Mouse (Mus musculus) heart, adult 2 months (tissue): ENCODE results near the gene Rab11a. TPM values are rescaled to one million over a fixed set of nuclear protein-coding genes. Genes with fewer than 3 reads are reported as not detected.

Experiments
- DNase-seq, 2 experiments: peaks; one replicate each; pipeline ENCODE4 v3.0.0; 2021
- H3K27ac ChIP-seq: fragments of 200-600 bp; 2 replicates; pipeline ENCODE4 v1.8.1; 2022
- H3K27me3 ChIP-seq: fragments of 200-500 bp; 2 replicates; pipeline ENCODE4 v1.6.1; 2012; ENCODE audit warnings: mild to moderate bottlenecking, low read length, inconsistent platforms, mixed read lengths; ENCODE audit not compliant: control insufficient read depth, insufficient read depth
- H3K36me3 ChIP-seq: fragments of 200-500 bp; 2 replicates; pipeline ENCODE4 v1.6.1; 2012; ENCODE audit warnings: low read length, inconsistent platforms; ENCODE audit not compliant: control insufficient read depth, insufficient read depth
- H3K4me1 ChIP-seq: fragments of 200-500 bp; 2 replicates; pipeline ENCODE4 v1.6.1; 2011; ENCODE audit warnings: low read length; ENCODE audit not compliant: control insufficient read depth, insufficient read depth
- H3K4me3 ChIP-seq: fragments of 200-600 bp; 2 replicates; pipeline ENCODE4 v1.8.1; 2022
- H3K79me2 ChIP-seq: fragments of 200-500 bp; replicated peaks from 2 replicates; pipeline ENCODE4 v1.6.1; 2012; ENCODE audit warnings: mild to moderate bottlenecking, inconsistent platforms, low read length, moderate library complexity, mixed read lengths; ENCODE audit not compliant: control insufficient read depth, insufficient read depth
- H3K9ac ChIP-seq: fragments of 200-500 bp; 2 replicates; pipeline ENCODE4 v1.6.1; 2012; ENCODE audit warnings: low read depth, mild to moderate bottlenecking, control low read depth, inconsistent platforms, low read length, mixed read lengths
- CTCF ChIP-seq: fragments of 200-600 bp; IDR thresholded peaks from 2 replicates; pipeline ENCODE4 v1.8.1; 2022; ENCODE audit warnings: antibody characterized with exemption, mild to moderate bottlenecking, moderate library complexity
- EP300 ChIP-seq: fragments of 200-500 bp; IDR thresholded peaks from 2 replicates; pipeline ENCODE4 v1.6.1; 2011; ENCODE audit warnings: low read depth, low read length, control low read depth; ENCODE audit not compliant: insufficient read depth
- POLR2A ChIP-seq: fragments of 200-500 bp; IDR thresholded peaks from 2 replicates; pipeline ENCODE4 v1.6.1; 2011; ENCODE audit warnings: mild to moderate bottlenecking, low read depth, low read length, control low read depth; ENCODE audit not compliant: insufficient read depth
- WGBS: fragments of 180-500 bp; shearing (Covaris S2); methylation state at CpG from one replicate; pipeline ENCODE4 v1.1.7; 2018; 5-methylcytosine and 5-hydroxymethylcytosine counted together
- intact Hi-C: fragments of 180-260 bp; cut with DNase I; formaldehyde crosslinking; loops from one replicate; pipeline ENCODE4 v1.15.1; 2025
- polyA plus RNA-seq: library from polyadenylated mRNA; depleted of rRNA; stranded (reverse); fragments of >200 nt; gene quantifications from 2 replicates; pipeline ENCODE4 v1.2.3, GENCODE M21; 2012
- total RNA-seq, 2 experiments: library from RNA; stranded (reverse); gene quantifications; 2 replicates each; pipeline ENCODE4 v1.2.3; 2021

Rab11a gene
- total and polyA plus RNA-seq, 3 experiments = 79.0 to 162 (median 154) TPM

DNA sequence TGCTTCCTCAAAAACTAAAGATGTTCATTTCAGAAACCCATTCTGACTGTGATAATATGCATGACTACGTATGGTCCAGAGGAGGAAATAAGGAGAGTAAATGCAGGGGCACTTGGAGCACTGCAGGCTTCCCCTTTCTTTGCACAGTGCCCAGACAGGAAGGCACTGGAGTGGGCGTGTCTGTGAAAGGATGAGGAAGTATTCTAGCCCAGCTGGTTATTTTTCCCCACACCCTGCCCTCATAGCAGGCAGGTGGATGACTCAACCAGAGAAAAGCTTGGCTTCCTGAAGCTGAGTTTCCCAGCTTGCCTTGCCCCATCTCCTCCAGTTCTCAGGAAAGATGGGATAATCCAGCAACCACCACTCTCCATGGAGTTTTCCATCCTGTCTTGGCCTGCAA, 34.6 kb downstream of the Rab11a start:
- H3K27me3 ChIP-seq = no peaks in the 10 kb centered on the region
- peaks cover 12% of the 10 kb centered on the region for H3K4me1 ChIP-seq
- TF ChIP-seq CTCF = no peak
- TF ChIP-seq EP300 = no peak
- TF ChIP-seq POLR2A = no peak
- intact Hi-C loops = no loop called here
- H3K27ac ChIP-seq = no peak overlapping the region
- H3K4me3 ChIP-seq = no peak overlapping the region
- H3K9ac ChIP-seq = no peak overlapping the region
- H3K79me2 ChIP-seq = no peaks in the 10 kb centered on the region
- WGBS = 54% methylated on average over 2 of the region's 2 CpGs
- DNase-seq = peak; percentile 33 to 67
- H3K36me3 ChIP-seq = peaks cover 50% of the 10 kb centered on the region

DNA sequence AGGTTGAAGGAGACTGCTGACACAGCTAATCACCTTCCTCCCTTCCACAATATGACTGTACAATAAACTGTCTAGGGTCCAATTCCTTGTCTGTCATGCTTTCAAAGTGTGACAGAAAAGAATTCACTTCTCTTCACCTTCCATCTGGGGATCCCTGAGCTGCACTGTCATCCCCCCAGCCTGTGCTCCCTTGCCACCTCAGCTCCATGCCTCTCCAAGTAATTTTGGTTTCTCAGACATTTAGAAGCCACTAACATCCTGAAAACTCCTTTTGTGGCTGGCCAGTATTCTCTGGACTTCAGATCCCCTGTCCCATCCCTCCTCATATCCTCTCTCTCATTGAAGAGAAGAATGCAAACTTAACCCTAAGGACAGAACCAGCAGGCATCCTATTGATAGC, 35.2 kb downstream of the Rab11a start:
- Histone ChIP-seq H3K4me1 (peaks cover 12% of the 10 kb centered on the region), H3K79me2 (no peaks in the 10 kb centered on the region), H3K36me3 (peaks cover 45% of the 10 kb centered on the region), H3K9ac (no peak overlapping the region), H3K27me3 (no peaks in the 10 kb centered on the region), H3K27ac (no peak overlapping the region), H3K4me3 (no peak overlapping the region)
- DNase-seq = peak in 1 of 2 experiments; percentile 5
- TF ChIP-seq CTCF = no peak
- intact Hi-C loops = no loop called here

DNA sequence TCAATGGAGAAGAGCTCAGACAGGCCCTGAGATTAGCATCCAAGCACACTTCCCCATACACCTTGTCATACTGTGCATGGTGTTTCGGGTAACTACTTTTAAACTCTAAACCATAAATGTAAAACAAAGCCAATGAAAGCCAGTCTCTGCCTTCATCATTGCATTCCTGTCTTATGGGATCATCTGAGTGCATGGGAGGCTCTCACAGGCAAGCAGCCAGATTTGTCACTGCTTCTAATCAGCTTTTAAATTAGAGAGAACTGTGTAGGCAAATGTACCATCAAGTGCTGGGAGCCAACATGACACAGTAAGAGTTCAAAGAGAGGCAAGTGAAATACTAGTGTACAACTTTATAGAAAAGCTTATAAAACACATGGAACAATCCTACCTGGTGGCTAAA, 35.9 kb downstream of the Rab11a start:
- Histone ChIP-seq H3K36me3 (peaks cover 38% of the 10 kb centered on the region), H3K27me3 (no peaks in the 10 kb centered on the region), H3K79me2 (no peaks in the 10 kb centered on the region), H3K27ac (no peak overlapping the region), H3K9ac (no peak overlapping the region), H3K4me3 (no peak overlapping the region), H3K4me1 (peaks cover 12% of the 10 kb centered on the region)
- TF ChIP-seq EP300 (no peak), CTCF (no peak), POLR2A (no peak)
- intact Hi-C loops = no loop called here
- WGBS = 70% methylated on average over 1 of the region's 1 CpGs
- DNase-seq = peak in 1 of 2 experiments; percentile 14

DNA sequence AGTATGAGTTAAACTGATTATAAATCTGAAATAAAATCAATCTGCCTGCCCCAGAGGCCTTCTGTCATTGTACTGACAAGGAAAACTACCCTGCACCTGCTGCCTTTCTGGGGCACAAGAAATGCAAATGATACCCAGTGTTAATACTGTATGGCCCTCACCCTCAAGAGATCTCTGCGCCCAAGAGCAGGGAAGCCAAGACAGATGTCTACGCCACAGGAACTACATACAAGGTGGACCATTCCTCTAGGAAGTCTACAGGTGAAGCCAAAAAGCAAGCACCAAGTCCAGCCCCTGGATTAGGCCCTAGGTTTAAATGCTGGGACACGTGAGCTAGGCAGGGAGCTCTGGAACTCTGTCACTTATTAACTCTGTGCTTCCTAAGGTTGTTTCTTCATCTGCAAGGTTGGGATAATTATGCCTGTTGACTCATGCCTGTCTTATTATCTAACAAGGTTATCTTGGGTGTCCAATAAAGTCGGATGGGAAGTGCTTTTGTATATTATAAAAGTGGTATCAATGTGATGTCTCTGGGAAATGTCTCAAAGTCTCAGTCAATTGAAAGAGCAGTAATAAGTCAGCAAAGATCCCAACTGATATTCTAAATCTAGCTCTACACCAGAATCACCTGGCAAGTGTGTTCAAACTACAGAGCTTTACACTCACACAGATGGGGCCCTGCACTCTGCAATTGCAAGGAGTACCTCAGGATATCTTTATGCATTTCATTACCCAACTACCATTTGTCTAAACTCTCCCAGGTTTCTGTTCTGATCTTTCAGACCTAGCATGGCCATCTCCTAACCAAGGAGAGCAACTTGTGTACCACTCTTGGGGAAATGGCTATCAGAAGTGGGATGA, 36.9 kb downstream of the Rab11a start:
- no peaks in the 10 kb centered on the region for H3K27me3 ChIP-seq
- H3K4me3 ChIP-seq = no peak overlapping the region
- TF ChIP-seq POLR2A (no peak), CTCF (no peak), EP300 (no peak)
- 84% methylated on average over 4 of the region's 4 CpGs for WGBS
- H3K27ac ChIP-seq = no peak overlapping the region
- no peak overlapping the region for H3K9ac ChIP-seq
- peak in 1 of 2 experiments; percentile 10 for DNase-seq
- H3K79me2 ChIP-seq = no peaks in the 10 kb centered on the region
- intact Hi-C loops = no loop called here
- H3K4me1 ChIP-seq = peaks cover 12% of the 10 kb centered on the region
- H3K36me3 ChIP-seq = peaks cover 33% of the 10 kb centered on the region

DNA sequence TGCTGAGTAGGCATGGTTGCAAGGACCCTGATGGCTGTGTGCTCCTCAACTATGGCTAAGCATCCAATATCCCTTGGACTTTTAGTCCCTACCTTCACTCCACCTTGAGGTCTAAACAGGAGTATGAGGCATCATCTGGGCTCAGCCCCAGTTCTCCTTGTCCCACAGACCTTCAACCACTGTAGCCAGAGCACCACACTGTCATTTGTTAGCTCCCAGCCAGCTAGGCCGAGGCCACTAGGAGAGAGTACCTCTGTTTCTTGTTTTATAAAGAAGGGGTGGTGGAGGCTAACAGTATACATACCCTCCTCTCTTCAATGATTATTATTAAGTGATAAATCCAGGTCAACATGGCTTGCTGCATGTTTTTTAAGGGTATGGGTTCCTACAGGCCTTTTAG, 39.0 kb downstream of the Rab11a start:
- Histone ChIP-seq H3K36me3 (peaks cover 15% of the 10 kb centered on the region), H3K27ac (no peak overlapping the region), H3K4me3 (no peak overlapping the region), H3K79me2 (no peaks in the 10 kb centered on the region), H3K27me3 (no peaks in the 10 kb centered on the region), H3K4me1 (peaks cover 8% of the 10 kb centered on the region), H3K9ac (no peak overlapping the region)
- DNase-seq = no peak
- intact Hi-C loops = no loop called here
- 86% methylated on average over 1 of the region's 1 CpGs for WGBS
- TF ChIP-seq CTCF = no peak
- TF ChIP-seq EP300 = no peak
- TF ChIP-seq POLR2A = no peak

DNA sequence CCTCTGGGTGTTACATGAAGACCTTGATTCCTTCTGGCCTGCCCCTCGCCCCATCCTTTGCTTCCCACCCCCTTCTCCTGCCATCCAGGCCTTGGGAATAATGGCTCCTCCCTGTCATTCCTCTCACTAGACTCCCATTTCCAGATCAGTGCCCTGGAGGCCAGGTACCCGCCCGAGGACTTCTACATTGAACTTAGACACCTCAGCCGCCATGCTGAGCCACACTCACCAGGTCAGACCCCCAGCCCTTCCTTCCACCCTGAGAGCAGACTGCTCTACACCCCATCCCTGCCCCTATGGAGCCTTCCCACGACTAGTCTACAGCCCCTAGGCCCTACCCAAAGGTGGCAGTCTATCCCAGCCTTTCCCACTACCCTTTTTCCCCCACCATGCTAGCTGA, 39.9 kb downstream of the Rab11a start:
- no peak for DNase-seq
- no peaks in the 10 kb centered on the region for H3K27me3 ChIP-seq
- H3K4me1 ChIP-seq = peaks cover 5% of the 10 kb centered on the region
- no peak for TF ChIP-seq POLR2A
- TF ChIP-seq EP300 = no peak
- no peak for TF ChIP-seq CTCF
- WGBS = 89% methylated on average over 5 of the region's 5 CpGs
- no peak overlapping the region for H3K9ac ChIP-seq
- no peaks in the 10 kb centered on the region for H3K79me2 ChIP-seq
- peaks cover 9% of the 10 kb centered on the region for H3K36me3 ChIP-seq
- H3K27ac ChIP-seq = no peak overlapping the region
- intact Hi-C loops = no loop called here
- no peak overlapping the region for H3K4me3 ChIP-seq
